Mouse (Mus musculus) liver, embryonic 14.5 days (tissue): Measurements from ENCODE around the gene Grid2.

Source experiments
- CTCF ChIP-seq: IDR thresholded peaks from 2 replicates; pipeline ENCODE4 v1.5.1; 2016; ENCODE audit warnings: antibody characterized with exemption, low read depth, control low read depth
- EP300 ChIP-seq: IDR thresholded peaks from 2 replicates; pipeline ENCODE4 v1.6.1; 2016; ENCODE audit warnings: antibody characterized with exemption, low read depth

DNA sequence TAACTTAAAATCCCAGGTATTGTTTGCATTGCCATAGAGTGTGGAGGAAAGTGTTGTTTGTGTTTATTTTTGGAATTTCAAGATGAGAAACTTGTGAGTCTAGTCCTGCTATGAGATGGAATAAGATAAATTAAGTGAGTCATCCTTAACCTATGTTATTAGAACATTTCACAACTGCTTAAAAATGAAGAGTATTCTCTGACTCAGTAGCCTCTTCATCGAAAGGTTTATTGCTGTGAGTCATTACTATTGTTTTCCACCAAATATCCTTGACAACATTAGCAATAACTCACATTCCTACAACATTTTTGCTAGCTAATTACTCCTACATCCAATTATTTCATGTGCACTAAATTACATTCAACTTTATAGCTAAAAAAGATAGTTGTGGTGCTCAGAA, 91.3 kb downstream of the Grid2 start:
- no peak for TF ChIP-seq EP300
- no peak for TF ChIP-seq CTCF
